25 mouse cellular contexts compared by ENCODE assay signal in genomic region chr10:79541522-79541921, GRCm38 (mm10). TPM values are rescaled to one million over a fixed set of nuclear protein-coding genes. Genes with fewer than 3 reads are reported as not detected.
DNase-seq lines count a peak whose midpoint lies in the region; ATAC-seq lines count a peak whose summit lies in the region.
"Had no signal": no experiment of that assay in that cellular context is flagged by ENCODE, and none has a peak within 500 bp of the region (broad histone marks: within the 10 kb centered on the region; RNA-seq: fewer than 3 reads in every experiment).

No protein-coding gene starts in this region.

- H3K27ac ChIP-seq in heart, embryonic 11.5 days (ENCODE audit: low read depth, low read length), result no peak overlapping the region
- no peak overlapping the region for H3K27ac ChIP-seq in intestine, embryonic 15.5 days
- H3K27ac ChIP-seq: embryonic facial prominence, embryonic 13.5 days; hindbrain, embryonic 13.5 days; limb, embryonic 13.5 days had no signal

- WGBS in heart, embryonic 11.5 days (ENCODE audit: insufficient replicate concordance), result 85% methylated on average over 15 of the region's 15 CpGs
- 89% methylated on average over 15 of the region's 15 CpGs for WGBS in intestine, embryonic 15.5 days

- H3K4me2 ChIP-seq in heart, embryonic 11.5 days, result no peak overlapping the region
- no peak overlapping the region for H3K4me2 ChIP-seq in intestine, embryonic 15.5 days (replicated peaks)
- H3K4me2 ChIP-seq: embryonic facial prominence, embryonic 13.5 days; hindbrain, embryonic 13.5 days; limb, embryonic 13.5 days had no signal

- no peak for ATAC-seq in heart, embryonic 11.5 days (replicated peaks; ENCODE audit: insufficient number of reproducible peaks, low FRiP score, low TSS enrichment)
- no peak for ATAC-seq in intestine, embryonic 15.5 days
- ATAC-seq: intestine, embryonic 16.5 days; midbrain, embryonic 16.5 days had no signal

- H3K36me3 ChIP-seq in heart, embryonic 11.5 days (ENCODE audit: control insufficient read depth, insufficient read depth, low read length), result peaks cover 37% of the 10 kb centered on the region
- H3K36me3 ChIP-seq in intestine, embryonic 15.5 days, result peaks cover 55% of the 10 kb centered on the region

- no peak overlapping the region for H3K4me3 ChIP-seq in heart, embryonic 11.5 days (ENCODE audit: low read depth, low read length)
- H3K4me3 ChIP-seq in intestine, embryonic 15.5 days (replicated peaks), result no peak overlapping the region
- H3K4me3 ChIP-seq: embryonic facial prominence, embryonic 13.5 days; hindbrain, embryonic 13.5 days; limb, embryonic 13.5 days had no signal

- no peaks in the 10 kb centered on the region for H3K27me3 ChIP-seq in heart, embryonic 11.5 days (ENCODE audit: control insufficient read depth, insufficient read depth, low read length)
- H3K27me3 ChIP-seq in intestine, embryonic 15.5 days (replicated peaks), result no peaks in the 10 kb centered on the region
- H3K27me3 ChIP-seq: CH12.LX; embryonic facial prominence, embryonic 13.5 days; hindbrain, embryonic 13.5 days; limb, embryonic 13.5 days had no signal

- peak; percentile 10 for DNase-seq in cerebellum, adult 11-12 months
- no peak for DNase-seq in cerebellum, adult 9-11 months
- DNase-seq in heart, postnatal 4 days, result peak; percentile 3
- peak; percentile 2 for DNase-seq in right cerebral cortex, postnatal 4 days
- DNase-seq in right cerebral cortex, adult 18-20 months, result no peak
- DNase-seq in kidney, postnatal 25 days, result peak; percentile 54 to 81
- DNase-seq: adrenal gland, adult 8-10 months; cerebellum, adult 2 months; gastrocnemius, postnatal 25 days; lung, postnatal 10 days; right cerebral cortex, postnatal 14 days; thymus, postnatal 4 days had no signal

- H3K9ac ChIP-seq in heart, embryonic 11.5 days (ENCODE audit: low read depth, low read length), result no peak overlapping the region
- H3K9ac ChIP-seq in intestine, embryonic 15.5 days, result no peak overlapping the region
- H3K9ac ChIP-seq: embryonic facial prominence, embryonic 13.5 days; hindbrain, embryonic 13.5 days; limb, embryonic 13.5 days had no signal

- no peaks in the 10 kb centered on the region for H3K9me3 ChIP-seq in heart, embryonic 11.5 days (replicated peaks; ENCODE audit: control insufficient read depth, low read length)
- no peaks in the 10 kb centered on the region for H3K9me3 ChIP-seq in intestine, embryonic 15.5 days
- H3K9me3 ChIP-seq: embryonic facial prominence, embryonic 13.5 days; hindbrain, embryonic 13.5 days; limb, embryonic 13.5 days had no signal

- no peaks in the 10 kb centered on the region for H3K4me1 ChIP-seq in heart, embryonic 11.5 days (ENCODE audit: control insufficient read depth, insufficient read depth, low read length)
- 0 out of 2 replicates have a peak, but pooled peaks cover 2% of the 10 kb centered on the region for H3K4me1 ChIP-seq in intestine, embryonic 15.5 days (replicated peaks)
- H3K4me1 ChIP-seq: embryonic facial prominence, embryonic 13.5 days; hindbrain, embryonic 13.5 days; limb, embryonic 13.5 days had no signal

RNA-seq across cellular contexts. Expression of gene Plpp2, which starts 7.9 kb away (rescaled TPM):
- total RNA-seq in heart, postnatal 4 days (2021), result 1 to 10 TPM; 5.7 to 6.0 TPM
- polyA plus RNA-seq in heart, embryonic 11.5 days (2014; fragmentation: Nextera tagmentation; extraction: Ambion mirVana), result 14.2 and 15.6 TPM in 2 replicates
- 106 and 121 TPM in 2 replicates for polyA plus RNA-seq in intestine, embryonic 15.5 days (2015; fragmentation: Nextera tagmentation; extraction: Ambion mirVana)

RNA-seq across cellular contexts. Expression of gene Mier2, which starts 13.5 kb away (rescaled TPM):
- total RNA-seq in heart, postnatal 4 days (2021), result 10 to 100 TPM; 19.7 to 21.9 TPM
- 26.5 and 29.3 TPM in 2 replicates for polyA plus RNA-seq in heart, embryonic 11.5 days (2014; fragmentation: Nextera tagmentation; extraction: Ambion mirVana)
- 40.5 and 44.3 TPM in 2 replicates for polyA plus RNA-seq in intestine, embryonic 15.5 days (2015; fragmentation: Nextera tagmentation; extraction: Ambion mirVana)

RNA-seq across cellular contexts. Expression of gene Theg, which starts 45.6 kb away (rescaled TPM):
- total RNA-seq in heart, postnatal 4 days (2021), result not detected
- not detected in 2 replicates for polyA plus RNA-seq in heart, embryonic 11.5 days (2014; fragmentation: Nextera tagmentation; extraction: Ambion mirVana)
- not detected in 2 replicates for polyA plus RNA-seq in intestine, embryonic 15.5 days (2015; fragmentation: Nextera tagmentation; extraction: Ambion mirVana)
- total RNA-seq: adrenal gland, adult 8-10 months; CH12.LX; gastrocnemius, postnatal 25 days; layer of hippocampus, postnatal 14 days; left cerebral cortex, postnatal 10 days; megakaryocyte-erythroid progenitor cell, adult 5-6 weeks had no signal
- polyA plus RNA-seq: cerebellum, adult 2 months; embryonic facial prominence, embryonic 13.5 days; heart, postnatal 0 days; hindbrain, embryonic 13.5 days; intestine, embryonic 16.5 days; limb, embryonic 13.5 days; liver, embryonic 16.5 days; midbrain, embryonic 16.5 days had no signal

Comparison
In these comparisons a context has a peak if more than half of its experiments do, and no peak if none do; other contexts are left out.
1. DNase-seq: peak in cerebellum, adult 11-12 months (single experiment), heart, postnatal 4 days (single experiment), right cerebral cortex, postnatal 4 days (single experiment) and kidney, postnatal 25 days (2 of 2); none in cerebellum, adult 9-11 months (single experiment) and right cerebral cortex, adult 18-20 months (single experiment).